Mouse (Mus musculus) adrenal gland (tissue): Measurements from ENCODE around the gene Mfap2.

Experiments
- intact Hi-C: fragments of 180-260 bp; cut with DNase I; formaldehyde crosslinking; loops from one replicate; pipeline ENCODE4 v1.15.1; 2025
- long read RNA-seq, 2 experiments: library from polyadenylated mRNA; unstranded; transcript quantifications; one replicate each; pipeline ENCODE4 v2.0.0; 2020; ENCODE audit warnings: borderline replicate concordance in 1 of 2; ENCODE audit not compliant: insufficient replicate concordance in 1 of 2

Mfap2 gene
- long read RNA-seq, experiment 1, partial matches to known transcripts = 0 of 3 reads
- long read RNA-seq, experiment 1, other reads (novel, unspliced or antisense) = 0 of 3 reads
- long read RNA-seq, experiment 2, partial matches to known transcripts = 0 of 3 reads
- long read RNA-seq, experiment 2, other reads (novel, unspliced or antisense) = 1 of 3 reads

- intact Hi-C loops = no loop called here
Observed at GRCm38 (mm10) chr4:141010118-141010517, at the start of gene Mfap2. TSS of gene Mfap2 (plus strand) at chr4:141010418.

GRCm38 (mm10) chr4:140960781-140961466 lies 49.3 kb upstream of the Mfap2 start, which contains the start of gene Sdhb:
TSS of gene Sdhb (plus strand) at chr4:140961203.
- intact Hi-C loops = no loop called here

- intact Hi-C loops = no loop called here
Observed at GRCm38 (mm10) chr4:140961467-140962206, 48.6 kb upstream of the Mfap2 start.

- intact Hi-C loops = no loop called here
Observed at GRCm38 (mm10) chr4:140962207-140962909, 47.9 kb upstream of the Mfap2 start.

GRCm38 (mm10) chr4:140962950-140963349 lies 47.3 kb upstream of the Mfap2 start:
- intact Hi-C loops = no loop called here

GRCm38 (mm10) chr4:140963941-140964597 lies 46.1 kb upstream of the Mfap2 start:
- intact Hi-C loops = loop anchor here (2.0 kb wide), 1 partner anchor 69 kb away; no protein-coding TSS in a partner anchor

- intact Hi-C loops = loop anchor here (2.0 kb wide), 1 partner anchor 68 kb away; no protein-coding TSS in a partner anchor
Observed at GRCm38 (mm10) chr4:140964620-140965019, 45.6 kb upstream of the Mfap2 start.

- intact Hi-C loops = no loop called here
Observed at GRCm38 (mm10) chr4:140967386-140968159, 42.6 kb upstream of the Mfap2 start.

GRCm38 (mm10) chr4:140971691-140972090 lies 38.5 kb upstream of the Mfap2 start:
- intact Hi-C loops = no loop called here

GRCm38 (mm10) chr4:140974408-140974807 lies 35.8 kb upstream of the Mfap2 start:
- intact Hi-C loops = no loop called here

- intact Hi-C loops = no loop called here
Observed at GRCm38 (mm10) chr4:140975356-140975755, 34.9 kb upstream of the Mfap2 start.

GRCm38 (mm10) chr4:140977278-140977677 lies 32.9 kb upstream of the Mfap2 start:
- intact Hi-C loops = no loop called here

- intact Hi-C loops = no loop called here
Observed at GRCm38 (mm10) chr4:140977886-140978692, 32.1 kb upstream of the Mfap2 start.

- intact Hi-C loops = loop anchor here (5.0 kb wide), 1 partner anchor 51 kb away; no protein-coding TSS in a partner anchor
Observed at GRCm38 (mm10) chr4:140981605-140982004, 28.6 kb upstream of the Mfap2 start.

GRCm38 (mm10) chr4:140982808-140983207 lies 27.4 kb upstream of the Mfap2 start:
- intact Hi-C loops = loop anchor here (5.0 kb wide), 1 partner anchor 49 kb away; no protein-coding TSS in a partner anchor

GRCm38 (mm10) chr4:140983442-140983841 lies 26.8 kb upstream of the Mfap2 start:
- intact Hi-C loops = loop anchor here (5.0 kb wide), 1 partner anchor 49 kb away; no protein-coding TSS in a partner anchor

- intact Hi-C loops = loop anchor here (5.0 kb wide), 1 partner anchor 48 kb away; no protein-coding TSS in a partner anchor
Observed at GRCm38 (mm10) chr4:140984544-140984943, 25.7 kb upstream of the Mfap2 start.

GRCm38 (mm10) chr4:140986024-140986710 lies 24.1 kb upstream of the Mfap2 start:
- intact Hi-C loops = no loop called here
